Mouse (Mus musculus): ENCODE measurements around the gene Plac9b.
"Not testable (repeated sequence)": the region's sequence is repeated elsewhere in the genome, so short reads cannot be mapped to it uniquely, and the experiment has no call there.

DNA sequence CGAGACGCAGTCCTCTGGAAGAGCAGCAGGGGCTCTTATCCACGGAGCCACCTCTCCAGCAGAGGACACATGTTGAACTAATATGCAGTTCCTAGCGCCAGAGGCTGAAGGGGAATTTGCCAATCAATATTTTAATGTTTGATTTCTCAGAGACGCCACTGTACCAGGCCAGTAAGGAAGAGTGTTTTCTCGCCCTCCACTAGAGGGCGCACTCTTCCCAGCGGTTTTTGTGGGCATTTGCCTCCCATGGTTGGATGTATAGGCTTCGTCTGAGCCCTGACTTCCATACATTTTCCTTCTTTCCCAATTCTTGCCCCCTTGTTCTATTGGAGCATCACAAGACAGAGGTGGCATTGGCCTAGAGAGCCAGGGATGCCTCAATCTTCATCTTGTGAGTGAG, 4.4 kb upstream of the Plac9b start:
- not testable (repeated sequence) for TF ChIP-seq POLR2A (IDR thresholded peaks at IDR 0.05; ENCODE audit: low read depth, low read length); CTCF (IDR thresholded peaks at IDR 0.05; ENCODE audit: extremely low read depth, insufficient read depth, insufficient read length, insufficient replicate concordance)
